Mouse (Mus musculus): ENCODE measurements at regions not wholly inside any gene's neighbourhood (a gene's known extent, or its start where the extent isn't known, plus 50 kb on each side); places are given as distances from the start of the nearest gene placed in this dataset.

GRCm38 (mm10) chr4:131059572-131059971 lies 115.4 kb downstream of the Matn1 start:
- Histone ChIP-seq H3K9ac (ENCODE audit: low read depth, low read length, severe bottlenecking) (no peak overlapping the region), H3K4me3 (replicated peaks; ENCODE audit: low read length) (no peak overlapping the region), H3K27me3 (ENCODE audit: control insufficient read depth, insufficient read depth, low read length) (no peaks in the 10 kb centered on the region), H3K36me3 (ENCODE audit: control insufficient read depth, insufficient read depth, low read length) (no peaks in the 10 kb centered on the region), H3K4me2 (replicated peaks; ENCODE audit: low read depth, low read length, severe bottlenecking) (no peak overlapping the region), H3K9me3 (ENCODE audit: control insufficient read depth, low read length) (no peaks in the 10 kb centered on the region), H3K27ac (replicated peaks; ENCODE audit: low read depth, low read length) (no peak overlapping the region), H3K4me1 (ENCODE audit: control insufficient read depth, insufficient read depth, low read length) (no peaks in the 10 kb centered on the region)
- whole genome bisulfite sequencing = 53% methylated on average over 7 of the region's 7 CpGs
- no peak for DNase-seq (ENCODE audit: low spot score)
- TF ChIP-seq POLR2A (IDR thresholded peaks at IDR 0.05; ENCODE audit: borderline replicate concordance, extremely low read depth, insufficient read depth, insufficient read length) = no peak
- no peak for ATAC-seq (ENCODE audit: low FRiP score, low read depth)

- no peak for TF ChIP-seq POLR2A (IDR thresholded peaks at IDR 0.05; ENCODE audit: borderline replicate concordance, extremely low read depth, insufficient read depth, insufficient read length)
- DNase-seq (ENCODE audit: low spot score) (no peak), ATAC-seq (ENCODE audit: low FRiP score, low read depth) (peak; percentile 23; the same call in 1 of the 2 replicates)
- 38% methylated on average over 1 of the region's 1 CpGs for WGBS
- no peaks in the 10 kb centered on the region for H3K36me3 ChIP-seq (ENCODE audit: control insufficient read depth, insufficient read depth, low read length)
- no peaks in the 10 kb centered on the region for H3K9me3 ChIP-seq (ENCODE audit: control insufficient read depth, low read length)
- no peak overlapping the region for H3K4me2 ChIP-seq (replicated peaks; ENCODE audit: low read depth, low read length, severe bottlenecking)
- no peak overlapping the region for H3K4me3 ChIP-seq (replicated peaks; ENCODE audit: low read length)
- no peaks in the 10 kb centered on the region for H3K27me3 ChIP-seq (ENCODE audit: control insufficient read depth, insufficient read depth, low read length)
- H3K27ac ChIP-seq (replicated peaks; ENCODE audit: low read depth, low read length) = no peak overlapping the region
- H3K4me1 ChIP-seq (ENCODE audit: control insufficient read depth, insufficient read depth, low read length) = no peaks in the 10 kb centered on the region
- H3K9ac ChIP-seq (ENCODE audit: low read depth, low read length, severe bottlenecking) = no peak overlapping the region
Observed at GRCm38 (mm10) chr4:131060191-131060680, 116.1 kb downstream of the Matn1 start.

GRCm38 (mm10) chr4:131060706-131061105 lies 116.5 kb downstream of the Matn1 start:
- Histone ChIP-seq H3K27ac (replicated peaks; ENCODE audit: low read depth, low read length) (no peak overlapping the region), H3K4me3 (replicated peaks; ENCODE audit: low read length) (no peak overlapping the region), H3K4me1 (ENCODE audit: control insufficient read depth, insufficient read depth, low read length) (no peaks in the 10 kb centered on the region), H3K9me3 (ENCODE audit: control insufficient read depth, low read length) (no peaks in the 10 kb centered on the region), H3K27me3 (ENCODE audit: control insufficient read depth, insufficient read depth, low read length) (no peaks in the 10 kb centered on the region), H3K9ac (ENCODE audit: low read depth, low read length, severe bottlenecking) (no peak overlapping the region), H3K4me2 (replicated peaks; ENCODE audit: low read depth, low read length, severe bottlenecking) (no peak overlapping the region), H3K36me3 (ENCODE audit: control insufficient read depth, insufficient read depth, low read length) (no peaks in the 10 kb centered on the region)
- DNase-seq (ENCODE audit: low spot score) (no peak), ATAC-seq (ENCODE audit: low FRiP score, low read depth) (peak; percentile 65)
- TF ChIP-seq POLR2A (IDR thresholded peaks at IDR 0.05; ENCODE audit: borderline replicate concordance, extremely low read depth, insufficient read depth, insufficient read length) = no peak
- WGBS = 9% methylated on average over 2 of the region's 2 CpGs

GRCm38 (mm10) chr4:131062592-131062991 lies 118.4 kb downstream of the Matn1 start:
- ATAC-seq (ENCODE audit: low FRiP score, low read depth) = no peak
- no peak for TF ChIP-seq POLR2A (IDR thresholded peaks at IDR 0.05; ENCODE audit: borderline replicate concordance, extremely low read depth, insufficient read depth, insufficient read length)
- 88% methylated on average over 4 of the region's 4 CpGs for WGBS
- no peaks in the 10 kb centered on the region for H3K4me1 ChIP-seq (ENCODE audit: control insufficient read depth, insufficient read depth, low read length)
- no peaks in the 10 kb centered on the region for H3K9me3 ChIP-seq (ENCODE audit: control insufficient read depth, low read length)
- H3K4me3 ChIP-seq (replicated peaks; ENCODE audit: low read length) = no peak overlapping the region
- H3K36me3 ChIP-seq (ENCODE audit: control insufficient read depth, insufficient read depth, low read length) = no peaks in the 10 kb centered on the region
- H3K27ac ChIP-seq (replicated peaks; ENCODE audit: low read depth, low read length) = no peak overlapping the region
- H3K27me3 ChIP-seq (ENCODE audit: control insufficient read depth, insufficient read depth, low read length) = no peaks in the 10 kb centered on the region
- H3K4me2 ChIP-seq (replicated peaks; ENCODE audit: low read depth, low read length, severe bottlenecking) = no peak overlapping the region
- H3K9ac ChIP-seq (ENCODE audit: low read depth, low read length, severe bottlenecking) = no peak overlapping the region
- DNase-seq (ENCODE audit: low spot score) = no peak

- H3K4me1 ChIP-seq (ENCODE audit: control insufficient read depth, insufficient read depth, low read length) = no peaks in the 10 kb centered on the region
- no peak overlapping the region for H3K27ac ChIP-seq (replicated peaks; ENCODE audit: low read depth, low read length)
- no peak overlapping the region for H3K4me3 ChIP-seq (replicated peaks; ENCODE audit: low read length)
- no peak overlapping the region for H3K9ac ChIP-seq (ENCODE audit: low read depth, low read length, severe bottlenecking)
- H3K9me3 ChIP-seq (ENCODE audit: control insufficient read depth, low read length) = no peaks in the 10 kb centered on the region
- no peak overlapping the region for H3K4me2 ChIP-seq (replicated peaks; ENCODE audit: low read depth, low read length, severe bottlenecking)
- ATAC-seq (ENCODE audit: low FRiP score, low read depth) (no peak), DNase-seq (ENCODE audit: low spot score) (no peak)
- WGBS = 42% methylated on average over 8 of the region's 8 CpGs
- H3K27me3 ChIP-seq (ENCODE audit: control insufficient read depth, insufficient read depth, low read length) = no peaks in the 10 kb centered on the region
- TF ChIP-seq POLR2A (IDR thresholded peaks at IDR 0.05; ENCODE audit: borderline replicate concordance, extremely low read depth, insufficient read depth, insufficient read length) = no peak
- H3K36me3 ChIP-seq (ENCODE audit: control insufficient read depth, insufficient read depth, low read length) = no peaks in the 10 kb centered on the region
Observed at GRCm38 (mm10) chr4:131066186-131066939, 122.2 kb downstream of the Matn1 start.
